Mouse (Mus musculus) ES-Bruce4 (cell line): Measurements from ENCODE around the gene Dgkd.

Source experiments
- CTCF ChIP-seq: IDR thresholded peaks from one replicate; pipeline ENCODE4 v1.8.1; 2011; ENCODE audit warnings: low read depth, low read length
- POLR2A ChIP-seq: IDR thresholded peaks from one replicate; pipeline ENCODE4 v1.8.1; 2011; ENCODE audit warnings: low read length; ENCODE audit not compliant: insufficient read depth

DNA sequence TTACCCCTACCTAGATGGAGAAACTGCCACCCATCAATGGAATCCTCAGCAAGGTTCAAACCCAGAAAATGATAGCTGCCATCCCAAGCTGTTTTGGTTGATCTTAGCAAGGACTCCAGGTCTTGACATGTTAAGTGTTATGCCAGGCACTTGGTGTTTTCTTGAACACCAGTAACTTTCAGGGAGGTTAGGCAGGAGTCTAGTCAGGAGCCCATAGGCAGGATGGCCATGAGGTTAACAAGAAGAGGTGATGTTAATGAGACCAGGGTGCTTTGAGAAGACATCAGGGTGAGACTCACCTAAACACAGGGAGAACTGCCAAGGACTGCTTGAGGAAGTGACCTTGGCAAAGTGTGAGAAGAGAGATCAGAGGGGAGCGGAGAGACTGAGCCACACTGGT lies 4.9 kb downstream of the Dgkd start:
- TF ChIP-seq CTCF (no peak), POLR2A (no peak)
